8 mouse cellular contexts compared by ENCODE assay signal in the genomic region with DNA sequence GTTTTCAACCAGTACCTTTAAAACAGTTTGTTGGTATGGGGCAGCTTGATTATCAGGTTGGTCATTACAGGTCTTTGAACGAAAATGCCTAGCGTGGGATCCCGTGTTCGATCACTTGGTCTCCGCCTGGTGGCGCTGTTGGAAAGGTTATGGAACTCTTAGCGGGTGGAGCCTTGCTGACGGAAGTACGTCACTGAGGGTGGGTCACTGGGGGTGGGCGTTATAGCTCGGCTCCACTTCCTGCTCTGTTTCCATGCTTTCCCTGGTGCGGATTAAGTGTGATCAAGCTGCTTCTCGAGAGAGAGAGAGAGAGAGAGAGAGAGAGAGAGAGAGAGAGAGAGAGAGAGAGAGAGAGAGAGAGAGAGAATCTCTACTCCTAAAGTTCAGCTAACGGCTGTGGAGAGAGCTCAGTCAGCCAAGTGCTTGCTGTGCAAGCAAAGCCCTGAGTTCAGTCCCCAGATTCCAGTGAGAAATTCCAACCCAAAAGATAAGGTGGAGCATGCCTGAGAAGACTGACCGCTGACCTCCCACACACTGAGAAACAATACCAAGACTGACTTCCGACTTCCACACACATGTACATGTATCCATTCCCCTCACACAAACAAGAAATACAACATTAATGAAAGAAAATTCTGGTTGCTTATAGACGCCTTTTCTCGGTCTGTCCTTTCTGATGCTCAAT. TPM values are rescaled to one million over a fixed set of nuclear protein-coding genes. Genes with fewer than 3 reads are reported as not detected.
A peak's percentile ranks its signal among the peaks of the same experiment; 100 is the strongest.
DNase-seq lines count a peak whose midpoint lies in the region; ATAC-seq and TF ChIP-seq lines count a peak whose summit lies in the region.

No protein-coding gene starts in this region.

- H3K27me3 ChIP-seq in lung, postnatal 0 days (replicated peaks; ENCODE audit: insufficient read depth, low read length) = no peaks in the 10 kb centered on the region

- ATAC-seq in hematopoietic stem cell, adult 5-6 weeks (replicated peaks in 1 of 2; ENCODE audit: insufficient read depth in 1 of 2, low FRiP score in 2 of 2, low TSS enrichment in 1 of 2, low read depth in 1 of 2, poor library complexity in 2 of 2, severe bottlenecking in 2 of 2) = peak; percentile 94 to 98
- ATAC-seq in lung, postnatal 0 days = peak; percentile 98

- H3K4me1 ChIP-seq in lung, postnatal 0 days (ENCODE audit: insufficient read depth, low read depth, low read length) = no peaks in the 10 kb centered on the region

- H3K27ac ChIP-seq in lung, postnatal 0 days (ENCODE audit: low read length) = peak overlapping the region; percentile 82

- H3K4me2 ChIP-seq in lung, postnatal 0 days (replicated peaks; ENCODE audit: low read depth, low read length) = peak overlapping the region; percentile 53

- TF ChIP-seq EP300 in lung, postnatal 0 days (IDR thresholded peaks at IDR 0.05) = peak; percentile 63

- DNase-seq in MEL-GATA-1-ER (ENCODE audit: extremely low read depth, low read depth) = peak; percentile 66
- DNase-seq in cerebellum, adult 8-10 months = peak; percentile 94
- peak; percentile 95 for DNase-seq in forelimb bud, embryonic 11.5 days (ENCODE audit: low read depth, low spot score)
- DNase-seq in layer of hippocampus, adult 9-10 months (ENCODE audit: low spot score) = peak; percentile 69
- peak; percentile 97 for DNase-seq in lung, postnatal 0 days (ENCODE audit: low spot score)
- peak; percentile 93 for DNase-seq in ovary, postnatal 14 days (ENCODE audit: low spot score)
- DNase-seq in thymus, postnatal 14 days = peak; percentile 92

- peak; percentile 93 for TF ChIP-seq CTCF in lung, postnatal 0 days (IDR thresholded peaks at IDR 0.05)

- peak overlapping the region; percentile 25 for H3K4me3 ChIP-seq in lung, postnatal 0 days (ENCODE audit: low read depth, low read length)

- WGBS in lung, postnatal 0 days = 6% methylated on average over 18 of the region's 18 CpGs

- H3K36me3 ChIP-seq in lung, postnatal 0 days (ENCODE audit: insufficient read depth, low read length) = no peaks in the 10 kb centered on the region

- H3K9ac ChIP-seq in lung, postnatal 0 days (replicated peaks; ENCODE audit: low read depth) = no peak overlapping the region

- H3K9me3 ChIP-seq in lung, postnatal 0 days (ENCODE audit: low read length) = no peaks in the 10 kb centered on the region

RNA-seq across cellular contexts. Expression of a gene that starts 8.6 kb away (rescaled TPM):
- total RNA-seq in hematopoietic stem cell, adult 5-6 weeks (2017) = not detected in 2 replicates
- 0.06 and 0.07 TPM in 2 replicates for polyA plus RNA-seq in lung, postnatal 0 days (2015; fragmentation: Nextera tagmentation; extraction: Ambion mirVana)

RNA-seq across cellular contexts. Expression of a gene that starts 20.9 kb away (rescaled TPM):
- 0.94 and 2.0 TPM in 2 replicates for total RNA-seq in hematopoietic stem cell, adult 5-6 weeks (2017)
- 16.8 and 18.9 TPM in 2 replicates for polyA plus RNA-seq in lung, postnatal 0 days (2015; fragmentation: Nextera tagmentation; extraction: Ambion mirVana)

RNA-seq across cellular contexts. Expression of a gene that starts 40.7 kb away (rescaled TPM):
- not detected in 2 replicates for total RNA-seq in hematopoietic stem cell, adult 5-6 weeks (2017)
- 0.54 and 0.56 TPM in 2 replicates for polyA plus RNA-seq in lung, postnatal 0 days (2015; fragmentation: Nextera tagmentation; extraction: Ambion mirVana)

RNA-seq across cellular contexts. Expression of a gene that starts 50.4 kb away (rescaled TPM):
- total RNA-seq in hematopoietic stem cell, adult 5-6 weeks (2017) = 29.9 and 48.0 TPM in 2 replicates
- 1.5 and 2.1 TPM in 2 replicates for polyA plus RNA-seq in lung, postnatal 0 days (2015; fragmentation: Nextera tagmentation; extraction: Ambion mirVana)

Comparison
In these comparisons a context has a peak if more than half of its experiments do, and no peak if none do; other contexts are left out.
1. Peak in every context shown above with its lines: DNase-seq, ATAC-seq, H3K4me3 ChIP-seq and H3K27ac ChIP-seq.